Mouse (Mus musculus) c-Kit-negative CD71-positive TER-119-positive erythroid progenitor cells, embryonic 14.5 days (primary cell): ENCODE data around the gene Macf1.
A peak's percentile ranks its signal among the peaks of the same experiment; 100 is the strongest.

ENCODE experiments used
- DNase-seq: peaks from one replicate; pipeline ENCODE4 v3.0.0-alpha.2; 2013; ENCODE audit warnings: low read depth, low spot score

Gene Macf1

DNA sequence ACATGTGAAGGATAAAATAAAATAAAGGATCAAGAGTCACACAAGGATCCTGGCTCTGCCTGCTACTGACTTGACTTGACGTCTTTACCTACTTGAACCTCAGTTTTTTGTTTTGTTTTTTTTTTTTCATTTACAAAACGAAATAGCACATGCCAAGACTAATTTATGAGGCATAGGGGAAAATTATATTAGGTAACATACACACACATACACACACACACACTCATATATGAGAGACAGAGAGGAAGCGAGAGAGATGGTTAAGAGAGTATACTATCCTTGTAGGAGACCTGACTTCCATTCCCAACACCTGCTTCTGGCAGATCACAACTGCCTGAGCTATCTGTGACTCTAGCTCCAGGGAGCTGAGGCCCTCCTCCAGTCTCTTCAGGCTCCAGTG lies at the start of gene Macf1:
Macf1 (minus strand) TSS at position 101 of the 400 bp plus-strand sequence.
- no peak for DNase-seq

DNA sequence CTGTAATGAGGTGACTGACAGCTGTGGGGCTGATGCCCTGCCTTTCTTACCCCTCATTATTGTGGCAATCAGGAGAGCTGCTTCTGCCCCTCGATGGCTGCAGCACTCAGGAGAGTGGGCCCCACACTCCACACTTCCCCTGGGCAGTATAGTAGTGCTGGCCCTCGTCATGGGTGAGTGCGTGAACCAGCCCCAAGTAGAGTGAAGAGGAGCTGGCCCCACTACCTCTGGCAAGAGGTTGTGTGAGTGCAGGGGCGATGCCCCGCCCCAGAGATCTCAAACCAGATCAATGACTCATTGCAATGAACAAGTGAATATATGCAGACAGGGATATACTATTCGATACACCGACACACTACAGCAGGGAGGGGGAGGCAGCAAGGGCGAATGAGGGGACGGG lies 49.4 kb upstream of the Macf1 start:
- DNase-seq = no peak

DNA sequence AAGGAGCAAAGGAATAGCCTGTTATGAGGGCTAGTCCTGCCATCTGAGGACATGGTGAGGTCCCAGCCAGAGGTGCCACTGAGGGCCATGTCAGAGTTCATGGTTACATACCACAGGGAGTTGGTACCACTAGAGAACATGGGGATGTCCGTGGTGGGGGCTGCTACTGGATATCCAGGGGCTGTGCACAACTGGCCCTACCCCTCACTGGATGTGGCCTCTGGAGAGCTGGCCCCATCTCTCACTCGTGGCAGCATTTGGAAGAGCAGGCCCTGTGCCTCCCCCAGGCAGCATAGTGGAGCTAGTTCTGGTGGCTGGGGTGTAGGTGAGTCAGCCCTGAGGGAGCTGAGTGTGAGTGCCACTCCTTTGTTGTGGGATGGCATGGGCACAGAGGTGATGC lies 48.8 kb upstream of the Macf1 start:
- DNase-seq = no peak

DNA sequence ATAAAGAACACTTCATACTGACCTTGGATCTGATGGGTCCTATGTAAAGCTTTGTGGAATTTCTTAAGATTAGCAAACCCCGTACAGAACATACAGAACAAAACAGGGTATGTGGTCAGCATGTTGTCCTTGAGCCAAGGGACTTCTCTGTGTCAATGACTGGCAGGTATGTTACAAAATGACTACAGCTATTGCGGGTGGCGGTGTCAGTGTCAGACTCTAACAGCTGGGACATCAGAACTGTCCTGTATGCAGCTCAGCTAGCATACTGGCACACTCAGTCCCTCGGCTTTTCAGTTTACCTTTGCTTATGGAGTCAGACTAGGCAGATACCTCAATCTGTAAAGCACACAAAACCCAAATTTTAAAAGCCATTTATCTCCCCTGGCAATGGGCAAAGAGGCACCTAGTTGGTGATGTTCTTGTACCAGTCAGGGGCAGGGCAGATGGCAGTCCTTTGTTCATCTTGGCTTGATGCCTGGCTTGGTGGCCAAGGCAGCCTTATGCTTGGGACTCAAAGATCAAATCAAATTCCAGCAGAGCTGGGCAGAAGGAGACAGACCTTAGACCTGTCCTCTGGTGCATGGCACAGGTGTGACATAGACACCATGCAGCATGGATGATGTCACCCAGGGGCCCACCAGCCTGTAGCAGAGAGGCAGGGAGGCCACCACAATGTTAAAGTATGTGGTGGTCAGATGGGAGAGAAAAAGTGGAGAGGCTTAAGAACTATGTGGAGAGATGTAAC lies 48.2 kb upstream of the Macf1 start:
- DNase-seq = no peak

DNA sequence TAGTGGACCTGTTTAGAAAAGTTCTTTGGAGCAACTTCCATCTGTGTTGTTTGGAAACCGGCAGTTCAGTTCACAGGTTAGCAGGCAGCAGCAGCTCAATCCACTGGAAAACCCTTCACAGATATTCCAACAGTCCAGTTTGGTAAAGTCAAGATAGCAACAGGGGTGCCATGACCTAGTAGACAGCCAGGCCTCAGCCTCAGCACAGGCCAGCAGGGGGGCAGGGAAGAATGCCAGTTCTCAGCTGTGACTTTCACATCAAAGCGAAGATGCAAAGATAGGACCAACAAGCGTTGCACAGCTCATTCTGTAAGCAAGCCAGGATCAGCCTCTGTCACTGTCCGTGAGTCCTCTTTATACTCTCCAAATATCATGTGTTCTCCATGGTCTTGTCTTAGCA lies 37.6 kb upstream of the Macf1 start:
- DNase-seq = no peak

DNA sequence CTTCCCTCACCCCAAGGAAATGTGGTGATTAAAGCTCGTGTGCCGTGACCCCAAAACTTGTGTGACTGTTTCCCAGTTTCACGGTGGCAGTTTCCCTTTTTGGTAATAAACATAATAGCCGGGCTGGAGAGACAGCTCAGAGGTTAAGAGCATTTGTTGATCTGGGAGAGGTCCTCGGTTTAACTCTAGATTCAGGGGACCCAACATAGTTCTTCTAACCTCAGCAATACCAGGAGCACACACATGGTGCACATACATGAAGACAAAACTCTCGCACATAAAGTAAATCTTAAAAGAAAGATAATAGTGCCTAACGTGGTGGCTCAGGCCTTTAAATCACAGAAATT lies 34.2 kb upstream of the Macf1 start:
- DNase-seq = no peak

DNA sequence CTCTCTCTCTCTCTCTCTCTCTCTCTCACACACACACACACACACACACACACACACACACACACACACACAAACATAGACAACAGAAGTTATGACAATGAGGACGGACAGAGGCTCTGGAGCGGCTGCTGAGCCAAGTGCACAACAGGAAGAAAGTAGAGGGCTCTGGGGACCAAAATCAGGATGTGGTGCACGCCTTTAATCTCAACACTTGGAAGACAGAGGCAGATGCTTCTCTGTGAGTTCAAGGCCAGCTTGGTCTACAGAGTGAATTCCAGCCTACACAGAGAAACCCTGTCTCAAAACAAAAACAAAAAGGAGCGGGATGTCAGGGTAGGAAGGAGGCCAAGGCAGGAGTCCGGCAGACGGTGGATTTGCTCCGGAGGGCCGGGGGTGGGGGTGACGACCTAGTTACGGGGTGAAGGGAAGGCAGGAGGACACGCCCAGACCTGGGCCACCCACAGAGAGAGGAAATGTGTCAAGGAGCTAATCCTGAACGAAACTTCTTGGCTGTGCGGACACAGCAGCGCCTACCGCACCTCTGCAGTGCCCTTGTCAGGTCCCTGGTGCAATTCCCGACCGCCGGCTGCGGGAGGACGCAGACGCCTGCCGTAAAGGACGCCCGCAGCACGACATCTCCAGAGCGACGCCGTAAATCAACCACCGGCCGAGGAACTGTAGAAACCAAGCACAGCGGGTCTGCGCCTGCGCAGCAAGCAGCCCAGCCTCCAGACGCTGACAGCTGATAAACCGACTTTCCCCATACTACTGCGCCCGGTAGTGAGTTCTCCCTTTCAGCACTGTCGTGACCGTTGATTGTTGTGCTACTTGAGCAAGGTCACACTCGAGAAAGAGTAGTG lies 33.6 kb upstream of the Macf1 start, which contains the start of gene Ndufs5:
Ndufs5 (minus strand) TSS at position 629 of the 860 bp plus-strand sequence.
- DNase-seq = peak; percentile 94

DNA sequence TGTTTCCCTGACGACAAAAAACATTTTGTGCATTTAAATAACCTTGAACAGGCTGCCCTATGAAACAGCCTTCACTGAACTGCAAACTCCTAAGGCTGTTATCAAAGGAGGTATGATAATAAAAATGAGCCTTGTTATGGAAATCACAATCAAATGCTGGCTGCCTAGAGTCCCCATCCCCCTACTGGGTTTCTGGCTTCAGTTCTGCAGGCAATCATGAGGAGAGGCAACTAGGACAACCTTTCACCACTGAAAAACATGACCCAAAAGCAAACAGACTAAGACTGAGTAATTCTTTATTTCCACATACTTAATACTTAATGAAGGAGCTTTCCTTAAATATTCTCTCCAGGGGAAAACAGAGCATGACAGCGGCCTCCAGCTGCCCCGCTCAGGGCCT lies 28.3 kb upstream of the Macf1 start:
- no peak for DNase-seq

DNA sequence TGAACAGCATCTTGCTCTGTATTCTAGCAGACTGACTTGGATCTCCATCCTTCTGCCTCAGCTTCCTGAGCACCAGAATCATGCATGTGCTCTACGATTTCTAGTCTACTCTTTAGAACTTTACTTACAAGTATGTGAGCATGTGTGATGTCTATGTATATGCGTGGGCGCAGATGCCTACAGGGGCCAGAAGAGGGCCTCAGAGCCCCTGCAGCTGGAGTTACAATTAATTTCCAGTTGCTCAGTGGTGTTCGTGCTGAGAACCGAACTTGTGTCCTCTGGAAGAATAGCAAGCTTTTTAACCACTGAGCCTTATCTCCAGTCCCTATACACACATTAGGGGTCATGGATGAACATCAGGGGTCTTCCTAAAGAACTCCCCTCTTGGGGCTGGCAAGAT lies 23.2 kb upstream of the Macf1 start:
- DNase-seq = no peak

DNA sequence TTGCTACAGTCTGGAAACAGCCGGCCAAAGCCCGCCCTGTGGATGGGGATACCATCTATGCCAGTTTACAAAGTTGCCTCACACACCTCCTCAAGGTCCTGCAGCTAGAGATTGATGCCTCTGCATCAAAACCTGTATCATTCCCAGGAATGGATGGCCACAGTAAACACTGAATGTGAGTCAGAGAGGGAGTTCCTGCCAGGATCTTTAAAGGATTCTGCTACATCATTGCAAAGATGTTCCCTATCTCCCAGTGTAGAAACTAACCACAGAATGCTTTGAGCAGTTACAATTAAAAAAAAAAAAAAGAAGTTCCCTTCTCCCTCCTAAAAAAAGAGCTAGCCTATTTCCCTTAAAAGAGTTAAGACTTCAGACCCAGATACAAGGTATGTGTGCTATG lies 21.2 kb upstream of the Macf1 start:
- no peak for DNase-seq

DNA sequence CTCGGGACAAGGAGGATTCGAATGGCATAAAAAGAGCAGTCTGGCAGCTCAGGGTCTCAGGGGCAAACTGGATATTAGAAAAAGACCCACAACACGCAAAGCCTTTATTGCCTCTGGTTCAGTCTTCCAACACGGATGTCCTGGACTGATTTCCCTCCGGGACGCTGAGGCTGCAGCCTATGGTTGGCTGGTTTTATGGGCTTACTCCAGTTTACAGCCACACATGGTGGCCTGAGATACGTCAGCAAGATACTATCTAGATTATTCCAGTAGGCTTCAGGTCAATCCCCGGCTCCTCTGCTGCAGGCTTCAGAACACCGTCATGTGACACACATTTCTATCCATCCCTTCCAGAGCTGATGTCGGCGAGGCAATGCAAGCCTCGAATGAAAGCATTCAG lies 9.2 kb upstream of the Macf1 start:
- DNase-seq = no peak

DNA sequence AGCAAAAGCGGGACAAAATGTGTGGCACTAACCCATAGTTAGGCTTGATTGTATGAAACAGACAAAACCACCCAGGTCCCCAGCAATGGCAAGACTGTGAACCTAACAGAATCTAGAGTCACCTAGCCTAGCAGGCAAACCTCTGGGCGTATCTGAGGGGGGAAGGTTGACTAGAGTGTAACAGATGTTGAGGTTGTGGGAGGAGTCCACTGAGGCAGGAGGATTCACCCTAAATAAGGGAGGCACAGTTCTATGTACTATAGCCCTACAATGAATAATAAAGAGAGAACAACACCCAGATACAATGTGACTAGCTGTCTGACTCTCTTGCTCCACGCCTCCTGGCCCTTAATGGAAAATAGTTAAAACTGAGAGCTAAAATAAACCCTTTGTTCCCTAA lies 7.9 kb upstream of the Macf1 start:
- no peak for DNase-seq

DNA sequence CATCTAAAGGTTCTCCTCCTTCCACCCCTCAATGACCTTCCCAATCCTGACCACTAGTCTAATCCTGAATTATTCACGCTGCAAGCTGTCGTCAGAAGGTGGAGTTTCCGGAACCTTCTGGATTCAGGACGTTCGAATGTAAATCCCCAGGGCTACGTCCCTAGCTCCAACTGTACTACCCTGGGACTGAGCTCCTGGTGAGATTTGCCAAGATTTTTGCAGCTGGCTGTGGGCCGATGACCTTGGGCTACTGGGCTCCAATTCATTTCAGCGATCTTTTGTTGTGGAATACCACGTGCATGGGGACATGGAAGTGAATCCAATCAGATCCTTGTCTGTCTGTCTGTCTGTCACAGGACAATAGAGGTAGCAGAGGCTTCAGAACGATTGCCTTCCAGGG lies 6.2 kb upstream of the Macf1 start:
- DNase-seq = no peak

DNA sequence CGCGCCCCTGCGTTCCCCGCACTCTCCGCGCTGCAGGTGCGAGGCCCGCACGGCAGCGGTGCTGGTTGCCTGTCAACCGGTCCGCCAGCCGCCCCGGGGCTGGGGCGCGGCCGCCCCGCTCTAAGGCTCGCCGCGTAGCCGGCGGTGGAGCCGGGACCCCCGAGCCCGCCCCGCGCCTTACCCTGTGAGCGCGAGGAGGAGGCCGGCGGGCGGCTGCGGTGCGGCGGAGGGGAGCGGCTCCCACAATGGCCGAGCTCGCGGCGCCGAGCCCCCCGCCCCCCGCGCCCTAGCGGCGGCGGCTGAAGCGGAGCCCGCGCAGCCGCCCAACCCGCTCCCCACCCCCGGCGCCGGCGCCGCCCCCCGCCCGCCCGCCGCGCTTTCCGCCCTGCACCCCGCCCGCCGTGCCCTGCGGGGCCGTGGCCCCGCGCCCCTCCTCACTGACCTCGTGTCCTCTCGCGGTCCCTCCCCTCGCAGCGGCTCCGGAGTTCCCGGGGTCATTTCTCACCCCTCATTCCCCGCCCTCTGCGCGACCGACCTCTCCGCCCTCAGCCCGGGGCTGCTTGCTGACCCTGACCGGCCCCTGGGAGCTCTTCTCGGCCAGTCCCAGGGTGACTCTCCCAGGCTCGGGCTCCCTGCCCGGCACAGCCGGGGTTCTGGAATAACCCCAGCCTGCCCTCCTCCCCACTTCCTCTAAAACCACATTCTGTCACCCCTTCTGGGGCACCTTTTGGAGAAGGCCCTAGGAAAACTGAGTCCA lies 3.0 kb upstream of the Macf1 start:
- DNase-seq = no peak

DNA sequence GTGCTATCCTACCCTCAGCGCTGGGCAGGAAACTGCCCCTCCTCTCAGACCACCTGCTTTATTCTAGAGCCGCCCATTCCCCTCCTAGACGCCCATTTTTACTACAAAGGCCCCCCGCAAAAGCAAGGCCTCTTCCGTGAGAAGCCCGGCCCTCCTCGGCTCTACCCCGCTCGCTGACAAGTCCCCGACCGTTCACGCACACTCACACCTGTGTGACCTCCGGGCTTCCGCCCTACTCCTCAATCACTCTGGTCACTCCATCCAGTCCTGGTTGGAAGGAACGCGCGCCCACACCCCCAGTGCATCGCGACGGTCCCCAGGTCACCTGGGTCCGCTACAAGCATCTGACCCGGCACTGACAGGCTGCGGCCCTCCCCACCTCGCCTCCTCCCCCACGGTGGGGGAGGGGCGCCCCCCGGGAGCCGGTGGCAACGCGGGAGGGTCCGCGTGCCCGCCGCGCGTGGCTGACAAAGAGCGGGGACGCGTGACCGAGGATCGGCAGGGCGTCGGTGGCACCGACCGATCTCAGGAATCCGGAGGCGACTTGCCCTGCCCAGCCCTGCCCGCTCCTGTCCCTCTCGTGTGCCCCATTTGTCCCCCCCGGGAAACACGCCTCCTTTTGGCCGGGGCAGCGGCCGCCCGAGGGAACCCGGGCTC lies 2.3 kb upstream of the Macf1 start:
- DNase-seq = no peak

DNA sequence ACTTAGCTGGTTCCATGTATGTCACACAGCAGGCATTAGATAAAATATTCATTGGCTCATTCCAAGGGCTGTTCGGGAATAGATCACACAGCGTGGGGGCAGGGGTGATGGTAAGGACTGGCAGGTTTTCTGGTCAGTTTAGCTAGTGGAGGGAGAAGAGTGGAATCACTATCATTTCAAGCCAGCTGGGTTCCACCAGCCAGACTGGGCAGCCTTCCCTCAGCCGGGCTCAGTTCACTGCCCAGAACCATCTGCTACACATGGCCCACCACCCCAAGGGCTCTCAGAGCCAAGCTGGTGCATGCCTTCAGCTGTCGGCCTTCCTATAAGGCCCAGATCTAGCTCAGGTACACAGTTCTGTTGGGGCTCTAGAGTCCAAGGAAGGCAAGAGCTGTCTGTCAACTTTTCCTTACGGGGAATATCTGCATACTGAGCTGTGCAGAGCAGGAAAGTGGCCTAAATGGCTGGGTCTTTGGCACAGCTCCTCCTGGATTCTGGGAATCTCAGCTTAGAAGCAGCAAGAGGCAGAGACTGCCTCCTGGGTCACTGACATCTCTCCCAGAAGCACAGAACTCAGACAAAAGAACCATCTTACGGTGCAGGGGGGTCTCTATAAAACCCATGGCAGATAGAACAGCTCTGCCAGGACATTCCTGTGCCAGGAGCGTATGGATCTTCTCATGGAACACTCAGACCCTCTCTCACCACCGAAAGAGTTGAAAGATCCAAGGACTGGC lies 1.5 kb upstream of the Macf1 start:
- no peak for DNase-seq

DNA sequence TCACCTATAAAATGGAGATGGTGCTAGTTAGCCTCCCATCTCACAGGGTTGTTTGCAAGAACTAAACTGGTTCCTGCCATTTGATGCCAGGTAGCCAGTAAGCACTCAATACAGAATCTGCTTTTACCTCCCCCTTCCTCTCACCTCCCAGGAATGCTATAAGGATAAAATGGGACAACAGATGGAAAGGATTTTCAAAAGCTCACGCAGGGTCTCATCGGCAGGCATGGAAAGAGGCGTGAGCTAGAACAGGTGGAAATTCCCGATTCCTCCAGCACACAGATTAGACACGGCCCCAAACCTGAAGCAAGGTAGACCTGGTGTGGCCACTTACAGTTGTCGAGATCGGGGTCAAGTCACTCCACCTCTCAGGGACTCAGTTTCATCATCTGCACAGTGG lies 886 bp upstream of the Macf1 start:
- no peak for DNase-seq

DNA sequence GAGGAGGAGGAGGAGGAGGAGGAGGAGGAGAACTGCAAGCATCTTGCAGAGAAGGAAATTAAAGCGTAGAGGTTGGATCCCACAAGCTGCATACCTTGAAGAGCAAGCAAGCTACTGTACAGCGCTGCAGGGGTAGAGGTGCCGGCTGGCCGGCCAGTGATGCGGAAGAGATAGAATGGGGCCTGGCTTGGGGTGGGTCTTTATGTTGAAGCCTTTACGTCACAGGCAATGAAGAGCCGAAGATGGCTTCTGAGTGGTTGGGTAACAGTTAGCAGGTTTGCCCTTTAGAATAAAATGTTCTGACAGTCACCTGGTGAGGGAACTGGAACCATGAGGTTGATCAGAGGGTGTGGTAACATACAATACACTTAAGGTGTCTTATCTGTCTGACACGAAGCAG lies 1.9 kb downstream of the Macf1 start:
- no peak for DNase-seq

DNA sequence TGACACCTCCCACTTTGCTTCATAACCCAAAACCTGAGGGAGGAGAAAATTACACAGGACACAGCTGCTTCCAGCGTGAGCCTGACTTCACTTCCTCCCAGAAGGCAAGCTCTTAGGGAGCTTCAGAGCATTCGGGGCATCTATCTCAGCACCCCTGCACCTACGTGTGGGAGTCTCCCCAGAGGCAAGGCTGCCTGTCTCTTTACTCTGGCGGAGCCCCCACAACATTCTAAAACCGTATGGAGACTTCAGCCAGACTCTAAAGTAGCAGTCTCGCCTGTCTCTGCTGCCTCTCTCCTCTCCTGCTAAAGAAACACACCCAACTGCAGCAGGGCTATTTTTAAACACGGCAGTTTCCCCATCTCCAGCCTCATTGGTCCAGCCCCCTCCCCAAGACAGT lies 3.2 kb downstream of the Macf1 start:
- DNase-seq = no peak

DNA sequence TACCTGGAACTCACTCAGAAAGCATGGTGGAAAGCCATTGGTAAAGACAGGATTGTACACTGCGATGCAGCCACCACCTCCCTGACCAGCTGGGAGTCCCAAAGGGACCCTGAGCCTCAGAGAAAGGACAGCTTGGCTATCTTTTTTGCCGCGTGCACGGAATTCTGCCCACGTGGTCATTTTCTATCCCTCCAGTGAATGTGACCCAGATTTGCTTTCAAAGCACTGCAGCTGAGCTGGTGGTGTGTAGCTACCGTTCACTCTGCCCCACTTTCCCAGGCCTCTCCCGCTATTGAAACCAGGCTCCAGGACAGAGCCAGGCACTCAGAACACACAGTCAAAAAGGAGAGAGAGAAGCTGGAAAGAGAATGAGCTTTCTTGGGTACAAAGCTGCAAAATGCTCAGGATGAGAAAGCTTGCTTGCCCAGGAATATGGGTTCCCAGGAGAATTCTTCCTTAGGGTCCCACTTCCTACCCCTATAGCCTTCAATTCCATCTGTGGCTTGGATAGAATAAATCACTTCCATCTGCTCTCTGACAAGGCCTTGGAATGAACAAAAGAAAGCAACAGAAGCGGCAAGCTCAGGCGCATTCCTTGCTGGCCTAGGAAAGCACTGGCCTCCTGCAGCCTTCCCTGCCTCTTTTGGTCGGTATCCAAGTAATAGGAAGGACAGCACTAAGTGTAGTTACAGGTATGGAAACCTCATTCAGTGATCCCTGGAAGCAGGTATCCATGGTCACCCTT lies 6.9 kb downstream of the Macf1 start:
- DNase-seq = no peak

DNA sequence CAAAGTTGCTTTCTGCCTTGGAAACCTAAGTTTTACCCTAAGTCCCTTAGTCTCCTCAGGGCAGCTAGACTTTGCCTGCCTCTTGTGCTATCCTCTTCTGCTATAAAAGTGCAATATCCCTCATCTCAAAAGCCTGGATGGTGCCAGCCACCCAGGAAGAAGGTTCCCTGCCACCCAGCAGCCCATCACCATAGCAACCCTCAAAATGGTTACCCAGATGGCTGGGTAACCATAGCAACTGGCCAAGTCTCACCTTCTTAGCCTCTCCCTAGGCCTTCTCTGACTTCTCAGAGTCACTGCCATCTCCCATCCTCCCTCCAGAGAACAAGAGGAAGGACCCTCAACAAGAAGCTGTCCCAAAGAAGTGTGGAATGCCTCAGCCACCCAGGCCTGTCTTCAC lies 13.6 kb downstream of the Macf1 start:
- no peak for DNase-seq
